Mouse (Mus musculus) testis, adult 2 months (tissue): ENCODE measurements around the gene Mylk.

Source experiments
- CTCF ChIP-seq: fragments of 200-500 bp; IDR thresholded peaks from 2 replicates; pipeline ENCODE4 v1.5.1; 2012; ENCODE audit warnings: low read depth, mild to moderate bottlenecking, inconsistent platforms, low read length, moderate library complexity; ENCODE audit not compliant: control insufficient read depth, insufficient read depth, insufficient replicate concordance
- POLR2A ChIP-seq: fragments of 200-500 bp; IDR thresholded peaks from 2 replicates; pipeline ENCODE4 v1.6.1; 2012; ENCODE audit warnings: low read depth, mild to moderate bottlenecking, inconsistent platforms, low read length, moderate library complexity; ENCODE audit not compliant: control insufficient read depth

GRCm38 (mm10) chr16:35018470-35018974 is 273.5 kb downstream of the Mylk start:
- TF ChIP-seq CTCF: no peak
- no peak for TF ChIP-seq POLR2A
